Mouse (Mus musculus) CD4-positive, CD25-positive, alpha-beta regulatory T cell, adult 9 weeks (primary cell): ENCODE measurements around the gene Gm5862. TPM values are rescaled to one million over a fixed set of nuclear protein-coding genes. Genes with fewer than 3 reads are reported as not detected.

Experiments used
- polyA plus RNA-seq: library from polyadenylated mRNA; unstranded; fragments of 100-300 nt; shearing (Covaris generic); gene quantifications from one replicate; pipeline ENCODE4 v1.2.1, GENCODE M21; 2017

The Gm5862 gene
- polyA plus RNA-seq = not detected

DNA sequence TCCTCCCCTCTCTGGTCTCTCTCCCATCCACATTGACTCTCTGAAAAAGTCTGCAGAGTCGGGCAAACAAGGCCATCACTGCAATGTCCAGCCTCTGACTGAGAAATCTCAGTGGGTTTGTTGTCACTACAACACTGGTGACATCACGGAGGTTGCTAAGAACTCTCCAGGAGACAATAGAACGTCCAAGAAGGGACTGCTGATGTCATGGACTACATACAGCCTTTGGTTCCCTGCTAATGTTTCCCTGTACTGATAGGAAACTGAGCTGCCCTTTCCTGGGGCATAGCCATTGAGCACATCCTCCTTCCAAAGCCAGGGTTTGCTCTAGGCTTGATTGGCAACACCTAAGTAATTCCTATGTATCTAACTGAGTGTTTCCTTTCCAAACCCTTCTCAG is at the start of gene Gm5862:
Gene Gm5862, minus strand, starts transcription at position 101 of the 400 bp plus-strand sequence.

GRCm38 (mm10) chr5:26058481-26058880 is 35.8 kb upstream of the Gm5862 start, which contains the start of gene Gm7347:
Gene Gm7347, minus strand, starts transcription at chr5:26058581.

GRCm38 (mm10) chr5:26039458-26039857 is 16.7 kb upstream of the Gm5862 start, which contains the start of gene Speer4a:
Gene Speer4a, minus strand, starts transcription at chr5:26039558.

DNA sequence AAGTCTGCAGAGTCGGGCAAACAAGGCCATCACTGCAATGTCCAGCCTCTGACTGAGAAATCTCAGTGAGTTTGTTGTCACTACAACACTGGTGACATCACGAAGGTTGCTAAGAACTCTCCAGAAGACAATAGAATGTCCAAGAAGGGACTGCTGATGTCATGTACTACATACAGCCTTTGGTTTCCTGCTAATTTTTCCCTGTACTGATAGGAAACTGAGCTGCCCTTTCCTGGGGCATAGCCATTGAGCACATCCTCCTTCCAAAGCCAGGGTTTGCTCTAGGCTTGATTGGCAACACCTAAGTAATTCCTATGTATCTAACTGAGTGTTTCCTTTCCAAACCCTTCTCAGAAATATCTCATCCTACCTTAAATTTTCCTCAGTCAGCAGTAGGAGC is 18.0 kb downstream of the Gm5862 start, which contains the start of gene Gm1979:
Gene Gm1979, minus strand, starts transcription at position 101 of the 400 bp plus-strand sequence.

DNA sequence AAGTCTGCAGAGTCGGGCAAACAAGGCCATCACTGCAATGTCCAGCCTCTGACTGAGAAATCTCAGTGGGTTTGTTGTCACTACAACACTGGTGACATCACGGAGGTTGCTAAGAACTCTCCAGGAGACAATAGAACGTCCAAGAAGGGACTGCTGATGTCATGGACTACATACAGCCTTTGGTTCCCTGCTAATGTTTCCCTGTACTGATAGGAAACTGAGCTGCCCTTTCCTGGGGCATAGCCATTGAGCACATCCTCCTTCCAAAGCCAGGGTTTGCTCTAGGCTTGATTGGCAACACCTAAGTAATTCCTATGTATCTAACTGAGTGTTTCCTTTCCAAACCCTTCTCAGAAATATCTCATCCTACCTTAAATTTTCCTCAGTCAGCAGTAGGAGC is 34.2 kb downstream of the Gm5862 start, which contains the start of gene Gm21698:
Gene Gm21698, minus strand, starts transcription at position 101 of the 400 bp plus-strand sequence.

DNA sequence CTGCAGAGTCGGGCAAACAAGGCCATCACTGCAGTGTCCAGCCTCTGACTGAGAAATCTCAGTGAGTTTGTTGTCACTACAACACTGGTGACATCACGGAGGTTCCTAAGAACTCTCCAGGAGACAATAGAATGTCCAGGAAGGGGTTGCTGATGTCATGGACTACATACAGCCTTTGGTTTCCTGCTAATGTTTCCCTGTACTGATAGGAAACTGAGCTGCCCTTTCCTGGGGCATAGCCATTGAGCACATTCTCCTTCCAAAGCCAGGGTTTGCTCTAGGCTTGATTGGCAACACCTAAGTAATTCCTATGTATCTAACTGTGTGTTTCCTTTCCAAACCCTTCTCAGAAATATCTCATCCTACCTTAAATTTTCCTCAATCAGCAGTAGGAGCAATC is 50.2 kb downstream of the Gm5862 start, which contains the start of gene Gm21680:
Gene Gm21680, minus strand, starts transcription at position 101 of the 400 bp plus-strand sequence.

Other genes with a start within 250 kb of the Gm5862 start
- gene Gm21663, start 80.5 kb downstream of the Gm5862 start, polyA plus RNA-seq = not detected
- gene Gm21671, start 68.5 kb downstream of the Gm5862 start, polyA plus RNA-seq = not detected
- gene Gm21680, start 50.3 kb downstream of the Gm5862 start, polyA plus RNA-seq = not detected
- gene Gm21698, start 34.3 kb downstream of the Gm5862 start, polyA plus RNA-seq = not detected
- not detected for gene Gm1979, start 18.1 kb downstream of the Gm5862 start, polyA plus RNA-seq
- not detected for gene Speer4a, start 16.6 kb upstream of the Gm5862 start, polyA plus RNA-seq
- not detected for gene Gm7347, start 35.7 kb upstream of the Gm5862 start, polyA plus RNA-seq
- gene Gm10471, start 66.4 kb upstream of the Gm5862 start, polyA plus RNA-seq = not detected
- not detected for gene 5031410I06Rik, start 82.4 kb upstream of the Gm5862 start, polyA plus RNA-seq
- gene Gm10220, start 98.5 kb upstream of the Gm5862 start, polyA plus RNA-seq = not detected
- gene Gm7361, start 234.8 kb upstream of the Gm5862 start, polyA plus RNA-seq = not detected